Mouse (Mus musculus) intestine, embryonic 16.5 days (tissue): ENCODE measurements at regions not wholly inside any gene's neighbourhood (a gene's known extent, or its start where the extent isn't known, plus 50 kb on each side); places are given as distances from the start of the nearest gene placed in this dataset.

Experiments used
- ATAC-seq: fragments of 200-750 bp; cut with Nextera tagmentation; 2 replicates; pipeline ENCODE4 v1.8.0; 2017; ENCODE audit warnings: moderate TSS enrichment, moderate library complexity
- H3K27ac ChIP-seq: fragments of 300-500 bp; sonication (generic); 2 replicates; pipeline ENCODE4 v1.5.1; 2014; ENCODE audit warnings: mild to moderate bottlenecking, low read length
- H3K27me3 ChIP-seq: fragments of 300-500 bp; sonication (generic); replicated peaks from 2 replicates; pipeline ENCODE4 v1.6.1; 2014; ENCODE audit warnings: low read length, control low read depth, mixed read lengths; ENCODE audit not compliant: control insufficient read depth, insufficient read depth
- H3K36me3 ChIP-seq: fragments of 300-500 bp; sonication (generic); 2 replicates; pipeline ENCODE4 v1.6.1; 2014; ENCODE audit warnings: low read length, control low read depth; ENCODE audit not compliant: control insufficient read depth, insufficient read depth
- H3K4me1 ChIP-seq: fragments of 300-500 bp; sonication (generic); 2 replicates; pipeline ENCODE4 v1.6.1; 2014; ENCODE audit warnings: low read length, control low read depth, mixed read lengths; ENCODE audit not compliant: control insufficient read depth, insufficient read depth
- H3K4me2 ChIP-seq: fragments of 300-500 bp; sonication (generic); 2 replicates; pipeline ENCODE4 v1.6.1; 2014; ENCODE audit warnings: low read depth, low read length, control low read depth
- H3K4me3 ChIP-seq: fragments of 300-500 bp; sonication (generic); 2 replicates; pipeline ENCODE4 v1.5.1; 2014; ENCODE audit warnings: mild to moderate bottlenecking, low read length
- H3K9ac ChIP-seq: fragments of 300-500 bp; sonication (generic); 2 replicates; pipeline ENCODE4 v1.6.1; 2014; ENCODE audit warnings: low read depth, low read length
- H3K9me3 ChIP-seq: fragments of 300-500 bp; sonication (generic); 2 replicates; pipeline ENCODE4 v1.6.1; 2016; ENCODE audit warnings: low read length, control low read depth; ENCODE audit not compliant: control insufficient read depth
- WGBS: fragments of 180-500 bp; shearing (Covaris S2); extraction: QIAGEN DNeasy Blood & Tissue Kit; methylation state at CpG from one replicate; pipeline ENCODE4 v1.1.7; 2014; 5-methylcytosine and 5-hydroxymethylcytosine counted together

- Histone ChIP-seq H3K4me2 (no peak overlapping the region), H3K9me3 (no peaks in the 10 kb centered on the region), H3K9ac (no peak overlapping the region), H3K36me3 (no peaks in the 10 kb centered on the region), H3K4me3 (no peak overlapping the region), H3K27ac (no peak overlapping the region), H3K4me1 (no peaks in the 10 kb centered on the region), H3K27me3 (no peaks in the 10 kb centered on the region)
- WGBS, result 20% methylated on average over 9 of the region's 9 CpGs
- ATAC-seq, result peak; percentile 48; the same call in 1 of the 2 replicates
Observed at GRCm38 (mm10) chr1:67640353-67640752, 517.5 kb downstream of the Cps1 start.

DNA sequence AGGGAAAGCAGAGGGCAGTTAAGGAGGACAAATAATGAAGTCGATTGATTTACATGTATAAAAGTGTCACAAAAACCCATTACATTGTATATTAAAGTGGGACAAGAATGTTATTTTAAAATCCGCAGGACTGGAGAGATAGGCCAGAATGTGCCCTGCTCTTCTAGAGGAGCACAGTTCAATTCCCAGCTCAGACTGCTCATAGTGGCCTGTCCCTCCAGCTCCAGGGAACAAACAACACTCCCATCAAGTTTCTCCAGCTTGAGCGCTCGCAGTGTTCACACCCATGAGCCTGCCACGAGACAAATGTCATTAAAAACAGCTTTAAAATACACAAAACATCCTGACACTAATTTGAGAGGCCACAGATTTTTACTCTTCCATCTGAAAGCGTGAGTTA is 517.9 kb downstream of the Cps1 start:
- H3K9me3 ChIP-seq, result no peaks in the 10 kb centered on the region
- H3K4me2 ChIP-seq, result no peak overlapping the region
- no peak overlapping the region for H3K9ac ChIP-seq
- ATAC-seq, result no peak
- H3K4me3 ChIP-seq, result no peak overlapping the region
- no peak overlapping the region for H3K27ac ChIP-seq
- no peaks in the 10 kb centered on the region for H3K4me1 ChIP-seq
- WGBS, result 50% methylated on average over 6 of the region's 6 CpGs
- H3K27me3 ChIP-seq, result no peaks in the 10 kb centered on the region
- no peaks in the 10 kb centered on the region for H3K36me3 ChIP-seq

- no peaks in the 10 kb centered on the region for H3K9me3 ChIP-seq
- H3K36me3 ChIP-seq, result no peaks in the 10 kb centered on the region
- no peak for ATAC-seq
- H3K4me1 ChIP-seq, result no peaks in the 10 kb centered on the region
- no peak overlapping the region for H3K9ac ChIP-seq
- no peak overlapping the region for H3K4me3 ChIP-seq
- H3K4me2 ChIP-seq, result no peak overlapping the region
- WGBS, result 59% methylated on average over 4 of the region's 4 CpGs
- H3K27me3 ChIP-seq, result no peaks in the 10 kb centered on the region
- H3K27ac ChIP-seq, result no peak overlapping the region
Observed at GRCm38 (mm10) chr1:67643627-67644026, 520.8 kb downstream of the Cps1 start.
